Mouse (Mus musculus) small intestine, adult 2 months (tissue): ENCODE data around the gene Ptprf. TPM values are rescaled to one million over a fixed set of nuclear protein-coding genes. Genes with fewer than 3 reads are reported as not detected.

ENCODE experiments used
- H3K27ac ChIP-seq: fragments of 200-500 bp; 2 replicates; pipeline ENCODE4 v1.5.1; 2012; ENCODE audit warnings: low read depth, low read length, control low read depth, inconsistent platforms; ENCODE audit not compliant: insufficient read depth
- H3K27me3 ChIP-seq: fragments of 200-500 bp; 2 replicates; pipeline ENCODE4 v1.6.1; 2012; ENCODE audit warnings: mild to moderate bottlenecking, moderate library complexity, low read length, inconsistent platforms; ENCODE audit not compliant: control insufficient read depth, insufficient read depth
- H3K36me3 ChIP-seq: fragments of 200-500 bp; 2 replicates; pipeline ENCODE4 v1.6.1; 2012; ENCODE audit warnings: mild to moderate bottlenecking, low read length, control low read depth, inconsistent platforms; ENCODE audit not compliant: control insufficient read depth, insufficient read depth
- H3K4me1 ChIP-seq: fragments of 200-500 bp; 2 replicates; pipeline ENCODE4 v1.6.1; 2012; ENCODE audit warnings: low read length, inconsistent platforms, mixed read lengths; ENCODE audit not compliant: control insufficient read depth, insufficient read depth, insufficient read length
- H3K4me3 ChIP-seq: fragments of 200-500 bp; 2 replicates; pipeline ENCODE4 v1.5.1; 2012; ENCODE audit warnings: low read depth, mild to moderate bottlenecking, control low read depth, inconsistent platforms, low read length, moderate library complexity
- CTCF ChIP-seq: fragments of 200-500 bp; IDR thresholded peaks from 2 replicates; pipeline ENCODE4 v1.5.1; 2012; ENCODE audit warnings: low read depth, mild to moderate bottlenecking, control low read depth, inconsistent platforms, low read length, moderate library complexity, mixed read lengths; ENCODE audit not compliant: insufficient replicate concordance, insufficient read length; ENCODE audit errors: extremely low read depth
- POLR2A ChIP-seq: fragments of 200-500 bp; IDR thresholded peaks from 2 replicates; pipeline ENCODE4 v1.6.1; 2012; ENCODE audit warnings: low read depth, mild to moderate bottlenecking, control low read depth, inconsistent platforms, low read length, moderate library complexity
- WGBS: fragments of 180-500 bp; shearing (Covaris S2); methylation state at CpG from one replicate; pipeline ENCODE4 v1.1.7; 2018; 5-methylcytosine and 5-hydroxymethylcytosine counted together
- polyA plus RNA-seq: library from polyadenylated mRNA; depleted of rRNA; stranded (reverse); fragments of >200 nt; gene quantifications from 2 replicates; pipeline ENCODE4 v1.2.3, GENCODE M21; 2012

The Ptprf gene
- polyA plus RNA-seq, 1 experiment = 257 TPM

GRCm38 (mm10) chr4:118295651-118296561 lies 4.7 kb upstream of the Ptprf start:
- Histone ChIP-seq H3K36me3 (no peaks in the 10 kb centered on the region), H3K4me1 (peaks cover 5% of the 10 kb centered on the region), H3K27ac (no peak overlapping the region), H3K27me3 (0 out of 2 replicates have a peak, but pooled peaks cover 4% of the 10 kb centered on the region), H3K4me3 (no peak overlapping the region)
- 45% methylated on average over 17 of the region's 17 CpGs for WGBS
- no peak for TF ChIP-seq POLR2A
- no peak for TF ChIP-seq CTCF

- H3K27ac ChIP-seq = no peak overlapping the region
- 93% methylated on average over 4 of the region's 4 CpGs for WGBS
- H3K4me1 ChIP-seq = peaks cover 5% of the 10 kb centered on the region
- TF ChIP-seq CTCF (no peak), POLR2A (no peak)
- H3K27me3 ChIP-seq = 0 out of 2 replicates have a peak, but pooled peaks cover 4% of the 10 kb centered on the region
- no peak overlapping the region for H3K4me3 ChIP-seq
- no peaks in the 10 kb centered on the region for H3K36me3 ChIP-seq
These were observed 3.6 kb upstream of the Ptprf start for GRCm38 (mm10) chr4:118294811-118295210.

- Histone ChIP-seq H3K4me3 (no peak overlapping the region), H3K27ac (no peak overlapping the region), H3K27me3 (0 out of 2 replicates have a peak, but pooled peaks cover 4% of the 10 kb centered on the region), H3K4me1 (peaks cover 14% of the 10 kb centered on the region), H3K36me3 (no peaks in the 10 kb centered on the region)
- whole genome bisulfite sequencing = 12% methylated on average over 11 of the region's 11 CpGs
- TF ChIP-seq CTCF (peak; percentile 97; the same call in 1 of the 2 replicates), POLR2A (no peak)
These were observed 1.6 kb upstream of the Ptprf start for GRCm38 (mm10) chr4:118292741-118293306.

GRCm38 (mm10) chr4:118290416-118291030 lies 682 bp downstream of the Ptprf start:
- TF ChIP-seq CTCF (no peak), POLR2A (no peak; the same call in 1 of the 2 replicates)
- Histone ChIP-seq H3K4me3 (peak overlapping the region; percentile 97), H3K36me3 (peaks cover 4% of the 10 kb centered on the region), H3K27ac (peak overlapping the region; percentile 51), H3K27me3 (0 out of 2 replicates have a peak, but pooled peaks cover 4% of the 10 kb centered on the region), H3K4me1 (peaks cover 21% of the 10 kb centered on the region)
- under 1% methylated on average over 78 of the region's 84 CpGs for WGBS

- H3K27ac ChIP-seq = peak overlapping the region; percentile 51
- peak overlapping the region; percentile 97 for H3K4me3 ChIP-seq
- 7% methylated on average over 12 of the region's 12 CpGs for WGBS
- no peak for TF ChIP-seq CTCF
- TF ChIP-seq POLR2A = no peak; the same call in 1 of the 2 replicates
- H3K4me1 ChIP-seq = peaks cover 21% of the 10 kb centered on the region
- H3K27me3 ChIP-seq = 0 out of 2 replicates have a peak, but pooled peaks cover 4% of the 10 kb centered on the region
- peaks cover 4% of the 10 kb centered on the region for H3K36me3 ChIP-seq
These were observed 1.2 kb downstream of the Ptprf start for GRCm38 (mm10) chr4:118289960-118290415.

GRCm38 (mm10) chr4:118289266-118289665 lies 1.9 kb downstream of the Ptprf start:
- H3K4me3 ChIP-seq = peak overlapping the region; percentile 97
- WGBS = 41% methylated on average over 5 of the region's 5 CpGs
- H3K4me1 ChIP-seq = peaks cover 27% of the 10 kb centered on the region
- H3K27ac ChIP-seq = peak overlapping the region; percentile 2; the same call in 1 of the 2 replicates
- no peak for TF ChIP-seq POLR2A
- no peak for TF ChIP-seq CTCF
- H3K27me3 ChIP-seq = 0 out of 2 replicates have a peak, but pooled peaks cover 4% of the 10 kb centered on the region
- H3K36me3 ChIP-seq = peaks cover 10% of the 10 kb centered on the region
